Mouse (Mus musculus): ENCODE measurements around the gene Decr2.
"Not testable (repeated sequence)": the region's sequence is repeated elsewhere in the genome, so short reads cannot be mapped to it uniquely, and the experiment has no call there.

Decr2 gene

GRCm38 (mm10) chr17:26113181-26113948, 23.2 kb upstream of the Decr2 start, which contains the start of gene Tmem8:
Tmem8 (plus strand) TSS chr17:26113299.
- in situ Hi-C loops (cut with MboI, MseI), result no loop called here

- in situ Hi-C loops (cut with MboI, MseI), result no loop called here
Measured at GRCm38 (mm10) chr17:26112751-26113150, 22.6 kb upstream of the Decr2 start.

- in situ Hi-C loops (cut with MboI, MseI), result no loop called here
Measured at GRCm38 (mm10) chr17:26111722-26112121, 21.6 kb upstream of the Decr2 start.

- in situ Hi-C loops (cut with MboI, MseI), result no loop called here
Measured at GRCm38 (mm10) chr17:26111024-26111423, 20.9 kb upstream of the Decr2 start.

- in situ Hi-C loops (cut with MboI, MseI), result no loop called here
Measured at GRCm38 (mm10) chr17:26110156-26110555, 20.0 kb upstream of the Decr2 start.

GRCm38 (mm10) chr17:26105619-26106018, 15.5 kb upstream of the Decr2 start:
- in situ Hi-C loops (cut with MboI, MseI), result no loop called here

- in situ Hi-C loops (cut with MboI, MseI), result no loop called here
Measured at GRCm38 (mm10) chr17:26101478-26101877, 11.3 kb upstream of the Decr2 start.

GRCm38 (mm10) chr17:26100166-26100565, 10.0 kb upstream of the Decr2 start:
- in situ Hi-C loops (cut with MboI, MseI), result no loop called here

GRCm38 (mm10) chr17:26099316-26099715, 9.2 kb upstream of the Decr2 start:
- in situ Hi-C loops (cut with MboI, MseI), result not testable (repeated sequence)

- in situ Hi-C loops (cut with MboI, MseI), result no loop called here
Measured at GRCm38 (mm10) chr17:26098461-26098860, 8.3 kb upstream of the Decr2 start.

- in situ Hi-C loops (cut with MboI, MseI), result no loop called here
Measured at GRCm38 (mm10) chr17:26095121-26095740, 5.1 kb upstream of the Decr2 start, which contains the start of gene Nme4. Nme4 (minus strand) TSS chr17:26095602.

GRCm38 (mm10) chr17:26094531-26095110, 4.5 kb upstream of the Decr2 start:
- in situ Hi-C loops (cut with MboI, MseI), result no loop called here

- in situ Hi-C loops (cut with MboI, MseI), result no loop called here
Measured at GRCm38 (mm10) chr17:26087059-26087564, 3.0 kb downstream of the Decr2 start.

- in situ Hi-C loops (cut with MboI, MseI), result no loop called here
Measured at GRCm38 (mm10) chr17:26080867-26081266, 9.3 kb downstream of the Decr2 start.

- in situ Hi-C loops (cut with MboI, MseI), result no loop called here
Measured at GRCm38 (mm10) chr17:26078851-26079250, 11.3 kb downstream of the Decr2 start.

GRCm38 (mm10) chr17:26075246-26075645, 14.9 kb downstream of the Decr2 start:
- in situ Hi-C loops (cut with MboI, MseI), result no loop called here

- in situ Hi-C loops (cut with MboI, MseI), result no loop called here
Measured at GRCm38 (mm10) chr17:26070136-26070535, 20.0 kb downstream of the Decr2 start.

- in situ Hi-C loops (cut with MboI, MseI), result no loop called here
Measured at GRCm38 (mm10) chr17:26068831-26069739, 21.1 kb downstream of the Decr2 start, which contains the start of gene Rab11fip3. Rab11fip3 (minus strand) TSS chr17:26069555.

GRCm38 (mm10) chr17:26068024-26068830, 21.9 kb downstream of the Decr2 start:
- in situ Hi-C loops (cut with MboI, MseI), result no loop called here

GRCm38 (mm10) chr17:26066488-26067020, 23.6 kb downstream of the Decr2 start:
- in situ Hi-C loops (cut with MboI, MseI), result no loop called here

Measured in regulatory T cell (primary cell).